Mouse (Mus musculus) kidney, adult 10 weeks (tissue): ENCODE data around the gene Psat1. TPM values are rescaled to one million over a fixed set of nuclear protein-coding genes. Genes with fewer than 3 reads are reported as not detected.

Source experiments
- polyA plus RNA-seq: library from polyadenylated mRNA; stranded (reverse); fragments of 350-450 nt; fragmentation: Illumina TruSeq; extraction: RNeasy Lipid Tissue Mini Kit (QIAGEN cat#74804); gene quantifications from one replicate; pipeline ENCODE4 v1.2.3, GENCODE M21; 2014; ENCODE audit warnings: low read depth, low replicate concordance

Psat1 gene
- 46.9 TPM for polyA plus RNA-seq

GRCm38 (mm10) chr19:15947237-15947636 is at the start of gene Psat1:
Gene Psat1 (minus strand): TSS chr19:15947337.

GRCm38 (mm10) chr19:15984449-15985171 is 37.5 kb upstream of the Psat1 start, which contains the start of gene Cep78:
Gene Cep78 (minus strand): TSS chr19:15984989.

Other genes starting within 250 kb of the Psat1 start
- 4.1 TPM for gene Cep78, start 37.7 kb upstream of the Psat1 start, polyA plus RNA-seq
- 52.2 TPM for gene Gnaq, start 185.5 kb upstream of the Psat1 start, polyA plus RNA-seq